Mouse (Mus musculus) intestine, postnatal 0 days (tissue): ENCODE results near the gene Oit1. TPM values are rescaled to one million over a fixed set of nuclear protein-coding genes. Genes with fewer than 3 reads are reported as not detected.

ENCODE experiments used
- ATAC-seq: fragments of 200-750 bp; cut with Nextera tagmentation; 2 replicates; pipeline ENCODE4 v1.8.0; 2017; ENCODE audit warnings: mild to moderate bottlenecking, moderate TSS enrichment, moderate library complexity
- H3K27ac ChIP-seq: fragments of 300-500 bp; sonication (generic); 2 replicates; pipeline ENCODE4 v1.5.1; 2014; ENCODE audit warnings: mild to moderate bottlenecking, low read depth, low read length, moderate library complexity
- H3K27me3 ChIP-seq: fragments of 300-500 bp; sonication (generic); replicated peaks from 2 replicates; pipeline ENCODE4 v1.6.1; 2014; ENCODE audit warnings: low read length, mixed read lengths; ENCODE audit not compliant: control insufficient read depth, insufficient read depth
- H3K36me3 ChIP-seq: fragments of 300-500 bp; sonication (generic); 2 replicates; pipeline ENCODE4 v1.6.1; 2014; ENCODE audit warnings: mild to moderate bottlenecking, moderate library complexity; ENCODE audit not compliant: control insufficient read depth, insufficient read depth
- H3K4me1 ChIP-seq: fragments of 300-500 bp; sonication (generic); replicated peaks from 2 replicates; pipeline ENCODE4 v1.6.1; 2014; ENCODE audit warnings: antibody characterized with exemption, low read length, mixed read lengths; ENCODE audit not compliant: control insufficient read depth, insufficient read depth
- H3K4me2 ChIP-seq: fragments of 300-500 bp; sonication (generic); replicated peaks from 2 replicates; pipeline ENCODE4 v1.6.1; 2014; ENCODE audit warnings: low read depth, mild to moderate bottlenecking, moderate library complexity
- H3K4me3 ChIP-seq: fragments of 300-500 bp; sonication (generic); 2 replicates; pipeline ENCODE4 v1.5.1; 2014; ENCODE audit warnings: low read depth, low read length
- H3K9ac ChIP-seq: fragments of 300-500 bp; sonication (generic); 2 replicates; pipeline ENCODE4 v1.6.1; 2014; ENCODE audit warnings: mild to moderate bottlenecking, low read depth, low read length
- H3K9me3 ChIP-seq: fragments of 300-500 bp; sonication (generic); 2 replicates; pipeline ENCODE4 v1.6.1; 2016; ENCODE audit warnings: mixed run types; ENCODE audit not compliant: control insufficient read depth
- CTCF ChIP-seq: sonication (generic); IDR thresholded peaks from 2 replicates; pipeline ENCODE4 v1.5.1; 2016; ENCODE audit warnings: low read depth, mild to moderate bottlenecking, control low read depth, antibody characterized with exemption, moderate library complexity
- WGBS: fragments of 180-500 bp; shearing (Covaris S2); extraction: QIAGEN DNeasy Blood & Tissue Kit; methylation state at CpG from one replicate; pipeline ENCODE4 v1.1.7; 2014; 5-methylcytosine and 5-hydroxymethylcytosine counted together
- polyA plus RNA-seq: library from polyadenylated mRNA; unstranded; fragments of >200 nt; fragmentation: Nextera tagmentation; extraction: Ambion mirVana; gene quantifications from 2 replicates; pipeline ENCODE4 v1.2.1, GENCODE M21; 2015

Oit1 gene
- 7.3 and 13.3 TPM in 2 replicates for polyA plus RNA-seq

GRCm38 (mm10) chr14:8378685-8379313 lies at the start of gene Oit1:
Gene Oit1 (minus strand): TSS chr14:8378754.
- Histone ChIP-seq H3K9ac (no peak within 1 kb of the TSS), H3K4me1 (0 out of 2 replicates have a peak, but pooled peaks cover 4% of the 10 kb centered on the region), H3K36me3 (no peaks in the 10 kb centered on the region), H3K4me3 (no peak within 1 kb of the TSS), H3K4me2 (peak within 1 kb of the TSS; percentile 4; the same call in 1 of the 2 replicates), H3K27me3 (no peaks in the 10 kb centered on the region), H3K9me3 (no peaks in the 10 kb centered on the region), H3K27ac (no peak within 1 kb of the TSS)
- no peak for TF ChIP-seq CTCF
- WGBS, result 35% methylated on average over 8 of the region's 8 CpGs
- peak; percentile 88 for ATAC-seq

GRCm38 (mm10) chr14:8422833-8423232 lies 44.3 kb upstream of the Oit1 start:
- no peaks in the 10 kb centered on the region for H3K36me3 ChIP-seq
- ATAC-seq, result no peak
- H3K4me1 ChIP-seq, result no peaks in the 10 kb centered on the region
- no peak overlapping the region for H3K27ac ChIP-seq
- H3K4me2 ChIP-seq, result no peak overlapping the region
- H3K27me3 ChIP-seq, result no peaks in the 10 kb centered on the region
- no peak overlapping the region for H3K9ac ChIP-seq
- no peak overlapping the region for H3K4me3 ChIP-seq
- H3K9me3 ChIP-seq, result no peaks in the 10 kb centered on the region
- TF ChIP-seq CTCF, result no peak
- 85% methylated on average over 3 of the region's 3 CpGs for WGBS

GRCm38 (mm10) chr14:8421199-8421787 lies 42.7 kb upstream of the Oit1 start:
- TF ChIP-seq CTCF, result no peak
- WGBS, result 16% methylated on average over 10 of the region's 10 CpGs
- ATAC-seq, result no peak
- H3K9me3 ChIP-seq, result no peaks in the 10 kb centered on the region
- no peaks in the 10 kb centered on the region for H3K27me3 ChIP-seq
- no peaks in the 10 kb centered on the region for H3K36me3 ChIP-seq
- no peak overlapping the region for H3K4me3 ChIP-seq
- H3K4me1 ChIP-seq, result no peaks in the 10 kb centered on the region
- no peak overlapping the region for H3K4me2 ChIP-seq
- H3K27ac ChIP-seq, result no peak overlapping the region
- no peak overlapping the region for H3K9ac ChIP-seq

GRCm38 (mm10) chr14:8418610-8419009 lies 40.1 kb upstream of the Oit1 start:
- H3K27me3 ChIP-seq, result no peaks in the 10 kb centered on the region
- H3K4me3 ChIP-seq, result no peak overlapping the region
- WGBS, result 67% methylated on average over 3 of the region's 3 CpGs
- no peak overlapping the region for H3K27ac ChIP-seq
- no peak overlapping the region for H3K9ac ChIP-seq
- no peaks in the 10 kb centered on the region for H3K9me3 ChIP-seq
- no peak for TF ChIP-seq CTCF
- no peaks in the 10 kb centered on the region for H3K4me1 ChIP-seq
- no peak overlapping the region for H3K4me2 ChIP-seq
- ATAC-seq, result no peak
- H3K36me3 ChIP-seq, result no peaks in the 10 kb centered on the region

- Histone ChIP-seq H3K4me3 (no peak overlapping the region), H3K36me3 (no peaks in the 10 kb centered on the region), H3K9ac (no peak overlapping the region), H3K4me2 (no peak overlapping the region), H3K27me3 (no peaks in the 10 kb centered on the region), H3K4me1 (no peaks in the 10 kb centered on the region), H3K27ac (no peak overlapping the region), H3K9me3 (no peaks in the 10 kb centered on the region)
- ATAC-seq, result no peak
- no peak for TF ChIP-seq CTCF
- 74% methylated on average over 6 of the region's 6 CpGs for WGBS
Observed at GRCm38 (mm10) chr14:8405946-8406345, 27.4 kb upstream of the Oit1 start.

DNA sequence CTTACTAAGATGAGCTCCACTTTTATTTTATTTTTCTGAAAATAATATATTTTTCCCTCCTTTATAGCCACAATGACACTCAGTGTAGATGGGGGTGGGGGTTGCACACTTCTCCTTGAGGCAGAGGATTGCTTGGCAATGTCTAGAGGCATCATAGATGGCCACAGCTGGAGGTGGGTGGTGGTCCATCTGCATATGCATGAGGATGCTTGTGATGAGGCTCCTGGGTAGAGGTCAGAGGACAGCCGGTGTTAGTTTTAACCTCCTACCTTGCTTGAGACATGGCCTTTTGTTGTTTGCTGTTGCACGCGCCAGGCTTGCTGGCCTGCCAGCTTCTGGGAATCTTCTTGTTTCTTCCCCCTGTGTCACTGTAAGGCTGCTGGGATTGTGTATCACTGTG lies 24.8 kb upstream of the Oit1 start:
- Histone ChIP-seq H3K27ac (no peak overlapping the region), H3K36me3 (no peaks in the 10 kb centered on the region), H3K9ac (no peak overlapping the region), H3K4me3 (no peak overlapping the region), H3K27me3 (no peaks in the 10 kb centered on the region), H3K4me1 (no peaks in the 10 kb centered on the region), H3K4me2 (no peak overlapping the region), H3K9me3 (no peaks in the 10 kb centered on the region)
- WGBS, result 85% methylated on average over 3 of the region's 3 CpGs
- no peak for TF ChIP-seq CTCF
- ATAC-seq, result no peak

- no peak for ATAC-seq
- no peak for TF ChIP-seq CTCF
Observed at GRCm38 (mm10) chr14:8398507-8398906, 20.0 kb upstream of the Oit1 start.

More at GRCm38 (mm10) chr14:8398507-8398906, 20.0 kb upstream of the Oit1 start:
- H3K9ac ChIP-seq, result no peak overlapping the region
- H3K27me3 ChIP-seq, result no peaks in the 10 kb centered on the region
- no peaks in the 10 kb centered on the region for H3K9me3 ChIP-seq
- no peak overlapping the region for H3K4me3 ChIP-seq
- no peak overlapping the region for H3K27ac ChIP-seq
- no peaks in the 10 kb centered on the region for H3K4me1 ChIP-seq
- H3K36me3 ChIP-seq, result no peaks in the 10 kb centered on the region
- no peak overlapping the region for H3K4me2 ChIP-seq
